Mouse (Mus musculus) ES-E14 (cell line): ENCODE data around the gene Draxin.
"Not testable (repeated sequence)": the region's sequence is repeated elsewhere in the genome, so short reads cannot be mapped to it uniquely, and the experiment has no call there.

ENCODE experiments used
- HCFC1 ChIP-seq: IDR thresholded peaks from 2 replicates; pipeline ENCODE4 v1.6.1; 2012; ENCODE audit warnings: low read length, inconsistent platforms, borderline replicate concordance; ENCODE audit not compliant: insufficient read depth
- ZC3H11A ChIP-seq: IDR thresholded peaks from 2 replicates; pipeline ENCODE4 v1.6.1; 2012; ENCODE audit warnings: low read depth, mild to moderate bottlenecking, inconsistent platforms, low read length, borderline replicate concordance

DNA sequence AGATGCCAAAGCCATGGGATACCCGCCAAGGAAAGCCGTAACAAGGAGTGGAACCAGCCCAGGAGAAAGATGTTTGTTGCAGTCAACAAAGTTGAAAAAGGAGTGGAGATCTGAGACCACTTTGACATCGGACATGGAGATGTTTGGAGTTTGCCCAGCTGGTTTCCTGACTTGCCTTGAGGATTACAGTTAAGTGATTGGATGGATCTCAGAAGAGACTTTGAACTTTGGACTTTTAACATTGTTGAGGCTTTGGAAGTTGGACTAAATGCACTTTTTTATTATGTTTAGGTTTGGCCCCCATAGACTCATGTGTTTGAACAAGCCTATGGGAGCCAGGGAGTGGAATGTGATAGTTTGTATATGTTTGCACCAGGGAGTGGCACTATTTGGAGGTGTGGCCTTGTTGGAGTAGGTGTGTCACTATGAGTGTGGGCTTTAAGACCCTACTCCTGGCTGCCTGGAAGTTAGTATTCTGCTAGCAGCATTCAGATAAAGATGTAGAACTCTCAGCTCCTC is 80.0 kb downstream of the Draxin start:
- TF ChIP-seq HCFC1, ZC3H11A: not testable (repeated sequence)
